Mouse (Mus musculus) liver, adult 2 months (tissue): ENCODE measurements around the gene Espn. TPM values are rescaled to one million over a fixed set of nuclear protein-coding genes. Genes with fewer than 3 reads are reported as not detected.

Source experiments
- DNase-seq: peaks from one replicate; pipeline ENCODE4 v3.0.0-alpha.2; 2011; ENCODE audit warnings: low read depth, low spot score; ENCODE audit errors: extremely low read depth
- H3K27ac ChIP-seq: fragments of 200-500 bp; replicated peaks from 2 replicates; pipeline ENCODE4 v1.5.1; 2012; ENCODE audit warnings: low read depth, mild to moderate bottlenecking, control low read depth, inconsistent platforms, low read length; ENCODE audit not compliant: insufficient read depth
- H3K27me3 ChIP-seq: fragments of 200-500 bp; 2 replicates; pipeline ENCODE4 v1.6.1; 2012; ENCODE audit warnings: mild to moderate bottlenecking, moderate library complexity, low read length, inconsistent platforms; ENCODE audit not compliant: control insufficient read depth, insufficient read depth
- H3K36me3 ChIP-seq: fragments of 200-500 bp; 2 replicates; pipeline ENCODE4 v1.6.1; 2012; ENCODE audit warnings: low read length, inconsistent platforms; ENCODE audit not compliant: control insufficient read depth, insufficient read depth
- H3K4me1 ChIP-seq: fragments of 200-500 bp; 2 replicates; pipeline ENCODE4 v1.6.1; 2011; ENCODE audit warnings: low read length; ENCODE audit not compliant: control insufficient read depth, insufficient read depth
- H3K4me3 ChIP-seq: fragments of 200-500 bp; 2 replicates; pipeline ENCODE4 v1.5.1; 2011; ENCODE audit warnings: low read depth, mild to moderate bottlenecking, control low read depth, low read length, moderate library complexity; ENCODE audit not compliant: insufficient read depth
- H3K79me2 ChIP-seq: fragments of 200-500 bp; 2 replicates; pipeline ENCODE4 v1.6.1; 2012; ENCODE audit warnings: inconsistent platforms, mild to moderate bottlenecking, low read length, moderate library complexity; ENCODE audit not compliant: control insufficient read depth, insufficient read depth
- H3K9ac ChIP-seq: fragments of 200-500 bp; 2 replicates; pipeline ENCODE4 v1.6.1; 2012; ENCODE audit warnings: low read depth, mild to moderate bottlenecking, control low read depth, inconsistent platforms, low read length
- CTCF ChIP-seq: fragments of 200-500 bp; IDR thresholded peaks from 2 replicates; pipeline ENCODE4 v1.5.1; 2011; ENCODE audit warnings: low read depth, low read length, control low read depth
- POLR2A ChIP-seq: fragments of 200-500 bp; IDR thresholded peaks from 2 replicates; pipeline ENCODE4 v1.6.1; 2011; ENCODE audit warnings: low read length, control low read depth; ENCODE audit not compliant: insufficient read depth; ENCODE audit errors: extremely low read depth
- WGBS: fragments of 180-500 bp; shearing (Covaris S2); methylation state at CpG from one replicate; pipeline ENCODE4 v1.1.7; 2018; 5-methylcytosine and 5-hydroxymethylcytosine counted together
- polyA plus RNA-seq: library from polyadenylated mRNA; depleted of rRNA; stranded (reverse); fragments of >200 nt; gene quantifications from 2 replicates; pipeline ENCODE4 v1.2.3, GENCODE M21; 2012
- total RNA-seq: library from RNA; depleted of rRNA; stranded (reverse); fragments of >200 nt; gene quantifications from 2 replicates; pipeline ENCODE4 v1.2.3, GENCODE M21; 2014

Gene Espn
- total and polyA plus RNA-seq, 2 experiments = 0.28 to 1.4 TPM

- Histone ChIP-seq H3K27me3 (no peaks in the 10 kb centered on the region), H3K79me2 (no peaks in the 10 kb centered on the region), H3K4me3 (no peak overlapping the region), H3K4me1 (no peaks in the 10 kb centered on the region), H3K9ac (no peak overlapping the region), H3K36me3 (no peaks in the 10 kb centered on the region), H3K27ac (no peak overlapping the region)
- 75% methylated on average over 11 of the region's 11 CpGs for WGBS
- TF ChIP-seq CTCF = no peak
- no peak for TF ChIP-seq POLR2A
- DNase-seq = no peak
Measured at GRCm38 (mm10) chr4:152100541-152100940, 51.6 kb downstream of the Espn start.

GRCm38 (mm10) chr4:152097911-152098799 is 54.0 kb downstream of the Espn start:
- no peaks in the 10 kb centered on the region for H3K27me3 ChIP-seq
- 78% methylated on average over 11 of the region's 11 CpGs for WGBS
- no peaks in the 10 kb centered on the region for H3K4me1 ChIP-seq
- no peak for TF ChIP-seq POLR2A
- TF ChIP-seq CTCF = no peak
- no peak overlapping the region for H3K9ac ChIP-seq
- no peak overlapping the region for H3K4me3 ChIP-seq
- H3K79me2 ChIP-seq = no peaks in the 10 kb centered on the region
- H3K36me3 ChIP-seq = no peaks in the 10 kb centered on the region
- no peak for DNase-seq
- H3K27ac ChIP-seq = no peak overlapping the region

- Histone ChIP-seq H3K4me1 (no peaks in the 10 kb centered on the region), H3K79me2 (no peaks in the 10 kb centered on the region), H3K36me3 (no peaks in the 10 kb centered on the region), H3K4me3 (peak overlapping the region; percentile 63), H3K27ac (peak overlapping the region; percentile 22; the same call in 1 of the 2 replicates), H3K27me3 (no peaks in the 10 kb centered on the region), H3K9ac (peak overlapping the region; percentile 64)
- WGBS = 79% methylated on average over 6 of the region's 6 CpGs
- TF ChIP-seq POLR2A (no peak), CTCF (no peak)
- no peak for DNase-seq
Measured at GRCm38 (mm10) chr4:152096927-152097326, 55.2 kb downstream of the Espn start.

GRCm38 (mm10) chr4:152095937-152096910 is 55.9 kb downstream of the Espn start:
- Histone ChIP-seq H3K36me3 (no peaks in the 10 kb centered on the region), H3K4me1 (no peaks in the 10 kb centered on the region), H3K27me3 (no peaks in the 10 kb centered on the region), H3K9ac (peak overlapping the region; percentile 64), H3K27ac (peak overlapping the region; percentile 22), H3K79me2 (no peaks in the 10 kb centered on the region), H3K4me3 (peak overlapping the region; percentile 63)
- peak; percentile 94 for TF ChIP-seq CTCF
- no peak for TF ChIP-seq POLR2A
- DNase-seq = peak; percentile 37
- WGBS = 45% methylated on average over 27 of the region's 27 CpGs

GRCm38 (mm10) chr4:152094233-152094632 is 57.9 kb downstream of the Espn start:
- 87% methylated on average over 12 of the region's 12 CpGs for WGBS
- H3K9ac ChIP-seq = no peak overlapping the region
- H3K36me3 ChIP-seq = no peaks in the 10 kb centered on the region
- no peak overlapping the region for H3K27ac ChIP-seq
- no peaks in the 10 kb centered on the region for H3K27me3 ChIP-seq
- H3K79me2 ChIP-seq = no peaks in the 10 kb centered on the region
- no peak for TF ChIP-seq POLR2A
- TF ChIP-seq CTCF = no peak
- H3K4me1 ChIP-seq = no peaks in the 10 kb centered on the region
- no peak for DNase-seq
- H3K4me3 ChIP-seq = no peak overlapping the region
